Mouse (Mus musculus) intestine, embryonic 14.5 days (tissue): ENCODE data around the gene Col24a1. TPM values are rescaled to one million over a fixed set of nuclear protein-coding genes. Genes with fewer than 3 reads are reported as not detected.

Experiments
- ATAC-seq: fragments of 200-750 bp; cut with Nextera tagmentation; replicated peaks from 2 replicates; pipeline ENCODE4 v1.8.0; 2017; ENCODE audit warnings: low read depth, moderate number of reproducible peaks, moderate TSS enrichment, moderate library complexity; ENCODE audit not compliant: low FRiP score, low TSS enrichment
- DNase-seq: peaks from one replicate; pipeline ENCODE4 v3.0.0-alpha.2; 2018; ENCODE audit warnings: low spot score
- H3K27ac ChIP-seq: fragments of 300-500 bp; sonication (generic); 2 replicates; pipeline ENCODE4 v1.5.1; 2014; ENCODE audit warnings: low read depth, mild to moderate bottlenecking, control low read depth
- H3K27me3 ChIP-seq: fragments of 300-500 bp; sonication (generic); replicated peaks from 2 replicates; pipeline ENCODE4 v1.6.1; 2014; ENCODE audit warnings: low read length, control low read depth; ENCODE audit not compliant: control insufficient read depth, insufficient read depth
- H3K36me3 ChIP-seq: fragments of 300-500 bp; sonication (generic); 2 replicates; pipeline ENCODE4 v1.6.1; 2014; ENCODE audit warnings: low read length, control low read depth; ENCODE audit not compliant: control insufficient read depth, insufficient read depth
- H3K4me1 ChIP-seq: fragments of 300-500 bp; sonication (generic); replicated peaks from 2 replicates; pipeline ENCODE4 v1.6.1; 2014; ENCODE audit warnings: low read length, control low read depth, mixed read lengths; ENCODE audit not compliant: control insufficient read depth, insufficient read depth
- H3K4me2 ChIP-seq: fragments of 300-500 bp; sonication (generic); 2 replicates; pipeline ENCODE4 v1.6.1; 2014; ENCODE audit warnings: low read length
- H3K4me3 ChIP-seq: fragments of 300-500 bp; sonication (generic); 2 replicates; pipeline ENCODE4 v1.5.1; 2014; ENCODE audit warnings: low read depth, low read length, control low read depth, mixed read lengths
- H3K9ac ChIP-seq: fragments of 300-500 bp; sonication (generic); 2 replicates; pipeline ENCODE4 v1.6.1; 2014; ENCODE audit warnings: mild to moderate bottlenecking, low read length
- H3K9me3 ChIP-seq: fragments of 300-500 bp; sonication (generic); 2 replicates; pipeline ENCODE4 v1.6.1; 2016; ENCODE audit warnings: low read length, control low read depth; ENCODE audit not compliant: control insufficient read depth
- WGBS: fragments of 180-500 bp; shearing (Covaris S2); extraction: QIAGEN DNeasy Blood & Tissue Kit; methylation state at CpG from one replicate; pipeline ENCODE4 v1.1.7; 2014; 5-methylcytosine and 5-hydroxymethylcytosine counted together
- polyA plus RNA-seq: library from polyadenylated mRNA; unstranded; fragments of >200 nt; fragmentation: Nextera tagmentation; extraction: Ambion mirVana; gene quantifications from 2 replicates; pipeline ENCODE4 v1.2.1, GENCODE M21; 2014

Col24a1 gene
- polyA plus RNA-seq, 1 experiment from 2014 or later = 5.1 TPM

GRCm38 (mm10) chr3:145591841-145592542 is 299.7 kb downstream of the Col24a1 start:
- Histone ChIP-seq H3K27me3 (no peaks in the 10 kb centered on the region), H3K36me3 (peaks cover 55% of the 10 kb centered on the region), H3K27ac (no peak overlapping the region), H3K4me2 (no peak overlapping the region), H3K9me3 (no peaks in the 10 kb centered on the region), H3K4me1 (no peaks in the 10 kb centered on the region), H3K4me3 (no peak overlapping the region), H3K9ac (no peak overlapping the region)
- 86% methylated on average over 6 of the region's 6 CpGs for WGBS
- ATAC-seq = no peak
- no peak for DNase-seq

- WGBS = 86% methylated on average over 6 of the region's 6 CpGs
- Histone ChIP-seq H3K27me3 (no peaks in the 10 kb centered on the region), H3K9me3 (no peaks in the 10 kb centered on the region), H3K36me3 (peaks cover 72% of the 10 kb centered on the region), H3K9ac (no peak overlapping the region), H3K4me2 (no peak overlapping the region), H3K4me1 (no peaks in the 10 kb centered on the region), H3K27ac (no peak overlapping the region), H3K4me3 (no peak overlapping the region)
- DNase-seq = no peak
- no peak for ATAC-seq
Observed at GRCm38 (mm10) chr3:145595354-145595753, 303.1 kb downstream of the Col24a1 start.

- Histone ChIP-seq H3K4me3 (no peak overlapping the region), H3K4me1 (peaks cover 7% of the 10 kb centered on the region), H3K27me3 (no peaks in the 10 kb centered on the region), H3K4me2 (no peak overlapping the region), H3K9me3 (no peaks in the 10 kb centered on the region), H3K27ac (no peak overlapping the region), H3K36me3 (peaks cover 67% of the 10 kb centered on the region), H3K9ac (no peak overlapping the region)
- 90% methylated on average over 7 of the region's 7 CpGs for WGBS
- DNase-seq (no peak), ATAC-seq (no peak)
Observed at GRCm38 (mm10) chr3:145599059-145599458, 306.8 kb downstream of the Col24a1 start.

GRCm38 (mm10) chr3:145600801-145601200 is 308.5 kb downstream of the Col24a1 start:
- no peak overlapping the region for H3K27ac ChIP-seq
- H3K36me3 ChIP-seq = peaks cover 69% of the 10 kb centered on the region
- WGBS = 69% methylated on average over 6 of the region's 6 CpGs

GRCm38 (mm10) chr3:145601345-145601744 is 309.1 kb downstream of the Col24a1 start:
- Histone ChIP-seq H3K9ac (no peak overlapping the region), H3K4me2 (no peak overlapping the region), H3K4me1 (peaks cover 7% of the 10 kb centered on the region), H3K27ac (no peak overlapping the region), H3K9me3 (no peaks in the 10 kb centered on the region), H3K36me3 (peaks cover 66% of the 10 kb centered on the region), H3K4me3 (no peak overlapping the region), H3K27me3 (no peaks in the 10 kb centered on the region)
- no peak for DNase-seq
- 44% methylated on average over 6 of the region's 6 CpGs for WGBS
- ATAC-seq = no peak

More at GRCm38 (mm10) chr3:145600801-145601200, 308.5 kb downstream of the Col24a1 start:
- H3K4me3 ChIP-seq = no peak overlapping the region
- no peak for ATAC-seq
- H3K9me3 ChIP-seq = no peaks in the 10 kb centered on the region
- no peak for DNase-seq
- H3K27me3 ChIP-seq = no peaks in the 10 kb centered on the region
- H3K4me2 ChIP-seq = no peak overlapping the region
- peaks cover 7% of the 10 kb centered on the region for H3K4me1 ChIP-seq
- no peak overlapping the region for H3K9ac ChIP-seq

Other genes starting within 250 kb of the Col24a1 start
- gene Clca2, start 193.0 kb upstream of the Col24a1 start, polyA plus RNA-seq = 0.17 and 0.46 TPM in 2 replicates
- 14.8 and 18.7 TPM in 2 replicates for gene Odf2l, start 173.9 kb upstream of the Col24a1 start, polyA plus RNA-seq